Mouse (Mus musculus): ENCODE measurements around the gene Gtf2h2.
"Not testable (repeated sequence)": the region's sequence is repeated elsewhere in the genome, so short reads cannot be mapped to it uniquely, and the experiment has no call there.

Gene Gtf2h2

GRCm38 (mm10) chr13:100492061-100492787, at the start of gene Gtf2h2:
TSS of gene Gtf2h2 (minus strand) at chr13:100492579.
- DNase-seq (ENCODE audit: low spot score in 2 of 2), result peak; percentile 14 to 86

GRCm38 (mm10) chr13:100536149-100536548, 43.8 kb upstream of the Gtf2h2 start:
- no peak for DNase-seq (ENCODE audit: low spot score in 2 of 2)

GRCm38 (mm10) chr13:100532788-100533365, 40.5 kb upstream of the Gtf2h2 start:
- no peak for DNase-seq (ENCODE audit: low spot score in 2 of 2)

- DNase-seq (ENCODE audit: low spot score in 2 of 2), result no peak
Measured at GRCm38 (mm10) chr13:100526649-100527038, 34.3 kb upstream of the Gtf2h2 start.

- DNase-seq (ENCODE audit: low spot score in 2 of 2), result peak in 1 of 2 experiments; percentile 15
Measured at GRCm38 (mm10) chr13:100525935-100526648, 33.7 kb upstream of the Gtf2h2 start.

GRCm38 (mm10) chr13:100524896-100525295, 32.5 kb upstream of the Gtf2h2 start:
- DNase-seq (ENCODE audit: low spot score in 2 of 2), result no peak

DNA sequence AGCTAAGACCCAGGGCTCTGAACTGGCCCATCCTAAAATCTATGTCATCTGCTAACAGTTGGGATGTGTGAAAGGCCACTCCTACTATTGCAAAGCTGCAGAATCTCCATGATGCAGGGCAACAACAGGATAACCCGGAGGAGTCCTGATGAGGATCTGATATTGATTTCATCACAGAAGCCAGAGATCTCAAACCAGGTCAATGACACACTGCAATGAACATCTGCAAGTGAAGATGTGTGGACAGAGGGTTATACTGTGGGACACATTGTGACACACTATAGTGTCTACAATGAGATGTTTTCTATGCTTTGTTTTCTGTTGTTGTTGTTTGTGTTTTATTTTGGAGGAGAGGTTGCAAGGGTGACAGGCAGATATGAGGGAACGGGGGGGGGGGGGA, 31.3 kb upstream of the Gtf2h2 start:
- no peak for DNase-seq (ENCODE audit: low spot score in 2 of 2)

DNA sequence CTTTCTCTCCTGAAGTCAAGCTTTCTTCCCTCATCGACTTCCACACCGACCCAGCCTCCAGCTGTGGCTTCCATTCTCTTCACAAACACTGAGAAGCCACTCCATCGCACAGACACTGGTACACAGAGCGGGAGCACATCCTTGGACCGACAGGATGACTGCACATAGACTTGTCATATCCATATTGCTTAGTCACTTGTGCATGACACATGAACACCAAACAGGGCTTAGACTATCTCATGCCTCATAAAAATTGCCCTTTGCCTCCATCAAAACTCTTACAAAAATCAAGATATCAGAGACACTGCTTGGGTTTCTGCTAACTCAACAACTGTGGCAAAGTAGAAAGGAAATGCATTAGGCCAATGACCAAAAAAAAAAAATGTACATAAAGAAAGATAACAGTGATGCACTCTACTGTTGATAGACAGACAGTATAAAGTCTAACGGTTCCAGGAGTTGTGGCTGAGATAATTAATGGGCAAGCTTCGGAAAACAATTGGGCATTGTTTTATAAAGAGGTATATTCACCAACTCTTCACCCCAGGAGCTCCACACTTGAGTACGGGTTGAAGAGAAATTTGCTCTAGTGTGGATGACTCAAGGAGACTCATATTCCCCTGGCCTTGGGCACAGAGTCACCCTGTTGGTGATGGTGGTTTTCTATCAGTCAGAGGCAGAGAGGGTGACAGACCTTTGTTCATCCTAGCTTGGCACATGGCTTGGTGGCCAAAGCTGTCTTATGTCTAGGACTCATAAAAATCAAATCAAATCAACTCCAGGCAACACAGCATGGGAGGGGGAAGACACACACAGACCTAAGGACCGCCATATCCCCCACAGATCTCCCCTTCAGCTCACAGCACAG, 29.6 kb upstream of the Gtf2h2 start:
- no peak for DNase-seq (ENCODE audit: low spot score in 2 of 2)

- DNase-seq (ENCODE audit: low spot score in 2 of 2), result no peak
Measured at GRCm38 (mm10) chr13:100519162-100519561, 26.8 kb upstream of the Gtf2h2 start.

DNA sequence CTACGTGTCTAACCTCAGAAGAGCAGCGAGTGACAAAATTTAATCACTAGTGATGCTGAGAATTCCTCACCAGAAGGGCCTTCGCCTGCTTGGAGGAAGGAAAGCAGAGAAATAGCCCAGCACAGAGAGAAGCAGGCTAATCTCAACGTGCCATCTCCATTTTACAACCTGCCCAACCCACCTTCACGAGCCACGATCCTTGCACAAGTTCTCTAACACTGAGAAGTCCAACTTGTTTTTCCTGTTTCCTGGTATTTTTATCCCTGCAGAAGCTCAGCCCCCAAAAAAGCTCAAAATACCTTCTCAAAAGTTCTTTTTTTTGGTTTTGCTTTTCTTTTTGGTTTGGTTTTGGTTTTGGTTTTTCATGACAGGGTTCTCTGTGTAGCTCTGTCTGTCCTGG, 25.8 kb upstream of the Gtf2h2 start:
- DNase-seq (ENCODE audit: low spot score in 2 of 2), result no peak

DNA sequence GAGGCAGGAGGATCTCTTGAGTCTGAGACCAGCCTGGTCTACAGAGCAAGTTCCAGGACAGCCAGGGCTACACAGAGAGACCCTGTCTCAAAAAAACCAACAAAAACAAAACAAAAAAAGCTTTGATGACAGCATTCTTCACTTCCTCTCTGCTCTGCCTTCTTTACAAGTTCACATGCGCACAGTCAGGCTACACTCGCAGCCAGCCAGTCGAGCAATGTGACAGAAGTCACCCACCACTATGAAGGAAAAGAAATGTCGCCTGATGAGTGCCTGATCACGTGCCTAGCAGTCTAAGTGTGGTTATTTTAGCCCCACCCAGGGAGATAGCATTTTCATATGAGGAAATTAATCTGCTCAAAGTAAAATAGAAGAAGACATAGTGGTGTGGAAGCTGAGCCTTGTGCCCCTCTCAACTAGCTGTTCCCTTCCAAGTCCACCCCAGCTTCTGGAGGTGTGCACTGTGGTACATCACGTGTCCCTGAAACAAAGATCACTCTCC, 25.3 kb upstream of the Gtf2h2 start:
- no peak for DNase-seq (ENCODE audit: low spot score in 2 of 2)

DNA sequence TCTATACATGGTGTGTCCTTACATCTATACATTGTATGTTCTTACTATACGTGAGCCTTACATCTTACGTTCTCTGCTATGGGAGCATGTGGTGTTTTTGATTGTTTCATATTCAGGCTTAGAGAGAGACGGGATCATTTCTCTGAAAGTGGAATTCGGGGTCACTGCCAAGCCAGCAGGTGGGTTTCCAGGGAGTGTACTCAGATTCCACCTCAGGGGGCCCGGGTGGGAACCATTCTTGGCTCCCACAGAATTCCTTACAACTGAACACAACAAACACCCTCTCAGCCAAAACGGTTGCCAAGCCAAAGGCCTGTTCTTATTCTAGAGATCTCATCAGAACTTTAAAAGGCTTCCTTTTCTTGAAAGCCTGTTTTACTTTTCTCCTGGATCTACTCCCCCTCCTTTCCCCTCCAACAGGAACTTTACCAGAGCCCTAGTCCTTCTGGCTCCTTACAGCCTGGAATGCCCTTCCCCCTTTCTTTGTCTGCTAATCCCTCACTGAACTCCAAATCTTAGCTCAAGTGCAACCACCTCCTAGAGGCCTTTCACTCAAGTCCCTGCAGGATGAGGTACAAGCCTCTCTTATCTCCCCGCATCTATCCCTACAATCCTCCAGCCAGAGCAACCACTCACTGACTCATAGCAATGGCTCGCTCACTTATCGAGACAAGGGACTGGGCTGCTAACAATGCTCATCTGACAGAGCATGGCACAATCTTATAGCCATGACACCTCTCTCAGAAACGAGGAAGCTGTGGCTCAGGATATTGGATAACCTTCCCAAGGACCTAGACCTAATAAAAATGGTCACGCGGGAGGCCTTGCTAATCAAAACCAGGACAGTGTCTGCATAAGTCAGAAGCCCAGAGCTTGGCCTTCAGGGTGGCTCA, 24.1 kb upstream of the Gtf2h2 start:
- DNase-seq (ENCODE audit: low spot score in 2 of 2), result no peak

GRCm38 (mm10) chr13:100512792-100513191, 20.4 kb upstream of the Gtf2h2 start:
- DNase-seq (ENCODE audit: low spot score in 2 of 2), result no peak

- DNase-seq (ENCODE audit: low spot score in 2 of 2), result no peak
Measured at GRCm38 (mm10) chr13:100511860-100512364, 19.5 kb upstream of the Gtf2h2 start.

GRCm38 (mm10) chr13:100511146-100511859, 18.9 kb upstream of the Gtf2h2 start:
- no peak for DNase-seq (ENCODE audit: low spot score in 2 of 2)

DNA sequence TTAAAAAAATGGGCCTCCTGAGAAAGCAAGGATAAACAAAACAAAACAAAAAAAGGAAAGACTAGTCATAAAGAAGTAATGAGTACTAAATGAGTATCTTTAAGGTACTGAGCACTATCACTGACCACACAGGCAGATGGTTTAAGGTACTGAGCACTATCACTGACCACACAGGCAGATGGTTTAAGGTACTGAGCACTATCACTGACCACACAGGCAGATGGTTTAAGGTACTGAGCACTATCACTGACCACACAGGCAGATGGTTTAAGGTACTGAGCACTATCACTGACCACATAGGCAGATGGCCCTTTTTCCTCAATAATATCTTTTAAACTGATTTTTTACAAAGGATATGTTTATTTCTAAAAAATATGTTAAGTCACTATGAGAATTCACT, 7.2 kb upstream of the Gtf2h2 start:
- DNase-seq (ENCODE audit: low spot score in 2 of 2), result not testable (repeated sequence)

DNA sequence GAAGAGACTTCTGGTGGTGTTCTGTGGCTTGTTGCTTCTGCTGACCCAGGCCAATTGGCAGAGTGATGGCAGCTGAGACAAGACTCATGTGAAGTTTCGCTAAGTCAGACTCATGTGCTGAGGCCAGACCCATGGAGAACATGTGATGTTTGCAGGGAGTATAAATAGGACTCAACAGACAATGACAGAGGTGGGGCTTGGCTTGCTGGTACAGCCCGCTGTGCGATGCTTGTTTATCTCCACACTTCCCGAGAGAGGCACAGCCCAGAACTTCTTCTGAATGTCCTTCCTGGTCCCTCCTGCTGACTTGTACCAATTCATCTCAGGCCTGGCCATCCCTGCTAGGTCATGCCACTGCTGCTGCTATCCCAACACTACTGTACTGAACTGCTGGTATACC, 3.0 kb upstream of the Gtf2h2 start:
- no peak for DNase-seq (ENCODE audit: low spot score in 2 of 2)

DNA sequence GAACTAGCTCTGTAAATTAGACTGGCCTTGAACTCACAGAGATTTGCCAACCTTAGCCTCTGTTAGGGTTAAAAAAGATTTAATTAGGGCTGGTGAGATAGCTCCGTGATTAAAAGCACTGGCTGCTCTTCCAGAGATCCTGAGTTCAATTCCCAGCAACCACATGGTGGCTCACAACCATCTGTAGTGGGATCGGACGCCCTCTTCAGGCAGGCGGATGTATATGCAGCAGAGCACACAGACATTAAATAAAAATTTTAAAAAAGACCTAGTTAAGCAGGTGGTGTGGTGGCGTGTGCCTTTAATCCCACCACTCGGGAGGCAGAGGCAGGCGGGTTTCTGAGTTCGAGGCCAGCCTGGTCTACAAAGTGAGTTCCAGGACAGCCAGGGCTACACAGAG, 2.0 kb upstream of the Gtf2h2 start:
- not testable (repeated sequence) for DNase-seq (ENCODE audit: low spot score in 2 of 2)

GRCm38 (mm10) chr13:100493313-100493712, 934 bp upstream of the Gtf2h2 start:
- DNase-seq (ENCODE audit: low spot score in 2 of 2), result no peak

DNA sequence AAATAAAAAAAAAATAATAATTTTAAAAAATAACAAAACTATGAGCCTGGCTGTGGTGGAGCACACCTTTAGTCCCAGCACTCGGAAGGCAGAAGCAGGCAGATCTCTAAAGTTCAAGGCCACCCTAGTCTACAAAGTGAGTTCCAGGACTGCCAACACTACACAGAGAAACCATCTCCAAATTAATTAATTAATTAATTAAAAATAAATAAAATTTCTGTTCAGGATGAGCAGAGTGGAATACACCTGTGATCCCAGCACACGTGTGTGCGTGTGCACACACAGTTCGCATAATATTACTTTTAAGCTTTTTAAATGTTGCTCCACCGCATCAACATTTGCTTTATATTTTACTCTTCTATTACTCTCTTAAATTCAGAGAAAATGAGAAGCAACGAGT, 756 bp downstream of the Gtf2h2 start:
- no peak for DNase-seq (ENCODE audit: low spot score in 2 of 2)

All from left cerebral cortex, adult 9 months (tissue).